Mouse (Mus musculus) heart, embryonic 14.5 days (tissue): Measurements from ENCODE around the gene Gm20390. TPM values are rescaled to one million over a fixed set of nuclear protein-coding genes. Genes with fewer than 3 reads are reported as not detected.

Source experiments
- ATAC-seq: fragments of 200-750 bp; cut with Nextera tagmentation; 2 replicates; pipeline ENCODE4 v1.8.0; 2017; ENCODE audit warnings: low read depth, moderate TSS enrichment; ENCODE audit not compliant: insufficient number of reproducible peaks, insufficient read depth, low FRiP score
- H3K27ac ChIP-seq, 2 experiments: fragments of 200-500 bp in 1 of 2; fragments of 300-500 bp in 1 of 2; sonication (generic) in 1 of 2; replicated peaks in 1 of 2; 2 replicates each; pipeline ENCODE4 v1.5.1; 2012 to 2014; ENCODE audit warnings: low read depth in 2 of 2, low read length in 2 of 2, control low read depth in 1 of 2, mild to moderate bottlenecking in 1 of 2, mixed read lengths in 1 of 2; ENCODE audit not compliant: control insufficient read depth in 1 of 2, insufficient read depth in 1 of 2
- H3K27me3 ChIP-seq: fragments of 300-500 bp; sonication (generic); 2 replicates; pipeline ENCODE4 v1.6.1; 2014; ENCODE audit warnings: mild to moderate bottlenecking, low read length, control low read depth; ENCODE audit not compliant: control insufficient read depth, insufficient read depth
- H3K36me3 ChIP-seq: fragments of 300-500 bp; sonication (generic); 2 replicates; pipeline ENCODE4 v1.6.1; 2014; ENCODE audit warnings: mild to moderate bottlenecking, control low read depth, low read length, mixed read lengths; ENCODE audit not compliant: control insufficient read depth, insufficient read depth
- H3K4me1 ChIP-seq, 2 experiments: fragments of 200-500 bp in 1 of 2; fragments of 300-500 bp in 1 of 2; sonication (generic) in 1 of 2; 2 replicates each; pipeline ENCODE4 v1.6.1; 2012 to 2014; ENCODE audit warnings: low read length in 2 of 2, control low read depth in 1 of 2, mixed read lengths in 1 of 2; ENCODE audit not compliant: control insufficient read depth in 2 of 2, insufficient read depth in 2 of 2
- H3K4me2 ChIP-seq: fragments of 300-500 bp; sonication (generic); 2 replicates; pipeline ENCODE4 v1.6.1; 2014; ENCODE audit warnings: mild to moderate bottlenecking, low read length
- H3K4me3 ChIP-seq, 2 experiments: fragments of 200-500 bp in 1 of 2; fragments of 300-500 bp in 1 of 2; sonication (generic) in 1 of 2; 2 replicates each; pipeline ENCODE4 v1.5.1; 2012 to 2014; ENCODE audit warnings: low read length in 2 of 2, mild to moderate bottlenecking in 2 of 2, control low read depth in 1 of 2, low read depth in 1 of 2, moderate library complexity in 1 of 2; ENCODE audit not compliant: control insufficient read depth in 1 of 2, insufficient read depth in 1 of 2
- H3K9ac ChIP-seq: fragments of 300-500 bp; sonication (generic); 2 replicates; pipeline ENCODE4 v1.6.1; 2014; ENCODE audit warnings: mild to moderate bottlenecking, low read length
- H3K9me3 ChIP-seq: fragments of 300-500 bp; sonication (generic); 2 replicates; pipeline ENCODE4 v1.6.1; 2016; ENCODE audit warnings: low read length, control low read depth; ENCODE audit not compliant: control insufficient read depth
- WGBS: fragments of 180-500 bp; shearing (Covaris S2); extraction: QIAGEN DNeasy Blood & Tissue Kit; methylation state at CpG from one replicate; pipeline ENCODE4 v1.1.7; 2014; 5-methylcytosine and 5-hydroxymethylcytosine counted together
- polyA plus RNA-seq: library from polyadenylated mRNA; unstranded; fragments of >200 nt; fragmentation: Nextera tagmentation; extraction: Ambion mirVana; gene quantifications from 2 replicates; pipeline ENCODE4 v1.2.1, GENCODE M21; 2014

Gm20390 gene
- polyA plus RNA-seq, 1 experiment from 2014 or later, result 241 TPM

DNA sequence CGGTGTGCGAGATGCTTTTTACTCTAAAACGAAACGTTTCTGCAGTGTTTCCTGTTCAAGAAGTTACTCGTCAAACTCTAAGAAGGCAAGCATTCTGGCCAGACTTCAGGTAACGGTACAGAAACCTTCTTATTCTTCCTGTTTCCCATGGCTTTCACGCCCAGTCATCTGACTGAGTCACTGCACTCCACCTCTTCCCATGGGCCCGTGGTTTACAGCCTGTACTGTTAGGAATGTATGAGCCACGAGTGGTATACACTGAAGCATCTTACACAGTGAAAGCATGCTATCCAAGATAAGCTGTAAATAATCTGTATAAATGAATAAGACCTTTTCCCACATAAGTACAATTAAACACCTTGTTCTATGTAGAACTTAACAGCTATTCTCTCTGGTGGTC lies 59.3 kb downstream of the Gm20390 start:
- Histone ChIP-seq H3K9ac (no peak overlapping the region), H3K9me3 (no peaks in the 10 kb centered on the region), H3K4me2 (no peak overlapping the region), H3K36me3 (peaks cover 90% of the 10 kb centered on the region), H3K4me1 (no peaks in the 10 kb centered on the region), H3K4me3 (no peak overlapping the region), H3K27ac (no peak overlapping the region), H3K27me3 (no peaks in the 10 kb centered on the region)
- WGBS, result 88% methylated on average over 9 of the region's 9 CpGs
- ATAC-seq, result no peak

DNA sequence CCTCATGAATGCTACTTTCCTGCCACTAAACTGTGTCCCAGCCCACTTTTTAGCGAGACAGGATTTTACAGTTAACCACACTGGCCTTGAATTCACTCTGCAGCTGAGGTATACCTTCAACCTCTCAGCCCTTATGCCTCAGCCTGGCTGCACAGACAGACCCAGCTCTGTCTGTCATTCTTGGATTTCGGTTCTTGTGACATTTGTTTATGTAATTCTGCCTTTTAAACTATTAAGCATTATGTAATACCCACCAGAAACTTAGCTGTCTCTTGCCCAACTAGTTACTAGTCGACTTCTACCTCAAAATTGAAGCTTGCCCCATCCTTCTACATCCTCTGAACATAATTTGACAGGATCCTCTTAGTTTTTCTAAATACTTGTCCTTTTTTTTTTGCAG lies 60.3 kb downstream of the Gm20390 start:
- Histone ChIP-seq H3K27me3 (no peaks in the 10 kb centered on the region), H3K9me3 (no peaks in the 10 kb centered on the region), H3K4me2 (no peak overlapping the region), H3K4me3 (no peak overlapping the region), H3K36me3 (peaks cover 85% of the 10 kb centered on the region), H3K4me1 (no peaks in the 10 kb centered on the region), H3K27ac (no peak overlapping the region), H3K9ac (no peak overlapping the region)
- WGBS, result 87% methylated on average over 3 of the region's 3 CpGs
- no peak for ATAC-seq

DNA sequence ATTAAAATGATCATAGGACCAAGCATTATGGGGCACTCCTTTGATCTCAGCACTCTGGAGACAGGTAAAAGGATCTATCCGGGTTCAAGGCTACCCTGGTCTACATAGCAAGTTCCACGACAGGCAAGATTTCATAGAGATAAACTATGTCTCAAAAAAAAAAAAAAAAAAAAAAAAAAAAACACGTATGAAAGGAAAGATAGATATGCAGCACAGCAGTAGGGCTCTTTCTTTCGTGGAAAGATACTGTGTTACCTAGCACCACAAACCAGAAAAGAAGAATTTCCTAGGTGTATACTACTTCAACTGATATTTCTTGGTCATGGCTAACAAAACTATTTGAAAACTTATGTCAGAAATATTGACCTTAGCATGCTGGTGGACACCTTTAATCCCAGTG lies 61.3 kb downstream of the Gm20390 start:
- Histone ChIP-seq H3K36me3 (peaks cover 75% of the 10 kb centered on the region), H3K4me3 (no peak overlapping the region), H3K27me3 (no peaks in the 10 kb centered on the region), H3K9ac (no peak overlapping the region), H3K4me2 (no peak overlapping the region), H3K27ac (no peak overlapping the region), H3K4me1 (no peaks in the 10 kb centered on the region), H3K9me3 (no peaks in the 10 kb centered on the region)
- ATAC-seq, result no peak
- WGBS, result 81% methylated on average over 4 of the region's 4 CpGs

Other genes starting within 250 kb of the Gm20390 start
- 17.6 and 18.6 TPM in 2 replicates for gene Utp18, start 82.5 kb downstream of the Gm20390 start, polyA plus RNA-seq
- gene Mbtd1, start 82.4 kb downstream of the Gm20390 start, polyA plus RNA-seq, result 16.0 and 16.4 TPM in 2 replicates
- gene Nme2, start 12.0 kb downstream of the Gm20390 start, polyA plus RNA-seq, result 396 and 422 TPM in 2 replicates
- gene Nme1, start 228 bp upstream of the Gm20390 start, polyA plus RNA-seq, result 93.3 and 94.9 TPM in 2 replicates
- 54.5 and 63.8 TPM in 2 replicates for gene Spag9, start 27.8 kb upstream of the Gm20390 start, polyA plus RNA-seq
- 38.2 and 40.9 TPM in 2 replicates for gene Tob1, start 243.2 kb upstream of the Gm20390 start, polyA plus RNA-seq